Mouse (Mus musculus): ENCODE measurements around the gene Vmn1r47. TPM values are rescaled to one million over a fixed set of nuclear protein-coding genes. Genes with fewer than 3 reads are reported as not detected.
"Not testable (repeated sequence)": the region's sequence is repeated elsewhere in the genome, so short reads cannot be mapped to it uniquely, and the experiment has no call there.

Gene Vmn1r47
- not detected in 2 replicates for polyA plus RNA-seq (2012; rRNA removed)

- not testable (repeated sequence) for DNase-seq (ENCODE audit: low read depth)
These were observed at the start of gene Vmn1r47 for GRCm38 (mm10) chr6:90015847-90016246. Gene Vmn1r47 (plus strand): TSS chr6:90016147.

- DNase-seq (ENCODE audit: low read depth), result no peak
These were observed 49.6 kb upstream of the Vmn1r47 start for GRCm38 (mm10) chr6:89966341-89966740.

DNA sequence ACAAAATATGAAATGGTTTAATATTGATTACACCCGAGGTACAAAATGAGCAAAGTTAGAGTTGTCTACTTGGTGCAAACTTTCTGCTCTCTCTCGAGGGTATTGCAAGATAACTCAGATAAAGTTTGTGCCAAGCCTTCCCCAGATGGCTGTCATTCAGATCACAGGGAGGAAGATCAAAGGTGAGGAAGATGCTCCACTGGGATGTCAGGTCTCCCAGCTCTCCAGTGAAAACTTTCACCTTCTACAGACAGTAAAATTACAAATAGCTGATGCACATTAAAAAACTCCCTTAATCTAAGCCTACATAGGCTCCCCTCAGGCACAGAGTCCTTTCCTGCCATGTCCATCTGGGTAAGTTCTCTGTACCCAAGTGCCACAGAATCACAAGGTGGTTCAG, 46.9 kb upstream of the Vmn1r47 start, which contains the start of gene Vmn1r46:
Gene Vmn1r46, plus strand, starts transcription at position 301 of the 400 bp plus-strand sequence.
- no peak for DNase-seq (ENCODE audit: low read depth)

- DNase-seq (ENCODE audit: low read depth), result no peak
These were observed 30.0 kb upstream of the Vmn1r47 start for GRCm38 (mm10) chr6:89985989-89986388.

DNA sequence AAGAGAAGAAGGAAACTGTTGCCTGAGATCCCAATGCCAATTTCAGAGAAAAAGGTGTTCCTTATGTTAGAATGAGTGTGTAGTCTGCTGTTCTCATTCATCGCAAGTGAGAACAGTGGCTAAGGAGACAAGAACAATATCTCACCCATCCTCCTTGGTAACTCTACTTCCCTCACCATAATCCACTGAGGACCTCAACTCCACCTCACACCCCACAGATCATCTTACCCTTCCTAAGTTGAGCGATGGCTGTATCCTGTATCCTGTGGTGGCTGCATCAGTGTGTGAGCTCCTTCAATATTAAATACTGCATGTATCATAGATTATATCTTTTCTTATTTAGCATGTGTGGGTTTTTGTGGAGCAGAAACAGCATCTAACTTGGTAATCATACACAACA, 20.8 kb downstream of the Vmn1r47 start, which contains the start of gene Vmn1r48:
Gene Vmn1r48, minus strand, starts transcription at position 101 of the 400 bp plus-strand sequence.
- not testable (repeated sequence) for DNase-seq (ENCODE audit: low read depth)

Other genes with a start within 250 kb of the Vmn1r47 start
- gene Vmn1r42, start 139.7 kb upstream of the Vmn1r47 start, polyA plus RNA-seq (2012; rRNA removed), result 0.05 TPM in 1 of 2 replicates, not detected in the other
- 0.08 and 0.14 TPM in 2 replicates for gene Vmn1r43, start 139.7 kb upstream of the Vmn1r47 start, polyA plus RNA-seq (2012; rRNA removed)
- not detected in 2 replicates for gene Vmn1r44, start 132.5 kb upstream of the Vmn1r47 start, polyA plus RNA-seq (2012; rRNA removed)
- not detected in 2 replicates for gene Vmn1r45, start 75.5 kb upstream of the Vmn1r47 start, polyA plus RNA-seq (2012; rRNA removed)
- not detected in 2 replicates for gene Vmn1r46, start 46.8 kb upstream of the Vmn1r47 start, polyA plus RNA-seq (2012; rRNA removed)
- not detected in 2 replicates for gene Vmn1r48, start 20.7 kb downstream of the Vmn1r47 start, polyA plus RNA-seq (2012; rRNA removed)
- gene Vmn1r49, start 62.4 kb downstream of the Vmn1r47 start, polyA plus RNA-seq (2012; rRNA removed), result not detected in 2 replicates
- gene Vmn1r50, start 85.3 kb downstream of the Vmn1r47 start, polyA plus RNA-seq (2012; rRNA removed), result not detected in 2 replicates
- gene Vmn1r51, start 106.4 kb downstream of the Vmn1r47 start, polyA plus RNA-seq (2012; rRNA removed), result not detected in 2 replicates
- gene Vmn1r52, start 158.7 kb downstream of the Vmn1r47 start, polyA plus RNA-seq (2012; rRNA removed), result not detected in 2 replicates
- gene V1ra8, start 186.6 kb downstream of the Vmn1r47 start, polyA plus RNA-seq (2012; rRNA removed), result not detected in 2 replicates
- gene Vmn1r53, start 208.3 kb downstream of the Vmn1r47 start, polyA plus RNA-seq (2012; rRNA removed), result 0.14 TPM in 1 of 2 replicates, not detected in the other
- gene Vmn1r54, start 230.2 kb downstream of the Vmn1r47 start, polyA plus RNA-seq (2012; rRNA removed), result not detected in 2 replicates

All from gonadal fat pad, adult 2 months (tissue).